Mouse (Mus musculus): ENCODE measurements around the gene Col25a1. TPM values are rescaled to one million over a fixed set of nuclear protein-coding genes. Genes with fewer than 3 reads are reported as not detected.

Col25a1 gene
- polyA plus RNA-seq (2012; rRNA removed), result 9.1 and 10.4 TPM in 2 replicates

GRCm38 (mm10) chr3:130131201-130131600 is at the start of gene Col25a1:
TSS of gene Col25a1 (plus strand) at chr3:130131501.
- Histone ChIP-seq H3K4me3 (ENCODE audit: insufficient read depth, low read length) (no peak within 1 kb of the TSS), H3K27ac (ENCODE audit: insufficient read depth, low read length) (no peak within 1 kb of the TSS)
- TF ChIP-seq CTCF (IDR thresholded peaks at IDR 0.05; ENCODE audit: extremely low read depth, insufficient read depth, low read length), result no peak
- TF ChIP-seq POLR2A (IDR thresholded peaks at IDR 0.05; ENCODE audit: extremely low read depth, insufficient read depth, low read length), result no peak

DNA sequence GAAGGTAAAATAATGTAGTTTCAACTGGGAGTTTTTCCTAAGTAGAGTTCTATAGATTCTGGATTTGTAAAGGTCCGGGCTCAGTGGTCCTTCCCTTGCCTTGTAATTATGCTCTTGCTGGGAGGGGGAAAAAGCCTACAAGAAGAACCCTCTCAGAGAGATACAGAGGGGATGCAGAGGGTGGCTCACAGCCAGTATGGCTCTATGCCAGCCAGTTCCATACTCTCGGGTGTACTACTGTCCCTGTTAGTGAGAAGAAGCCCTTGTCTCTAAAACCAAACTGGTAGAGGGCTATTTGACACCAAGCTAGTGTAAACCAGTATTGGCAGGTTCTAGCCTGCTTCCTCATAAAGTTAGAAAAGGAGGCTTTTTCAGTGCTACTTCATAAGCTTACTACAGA is 48.0 kb upstream of the Col25a1 start:
- TF ChIP-seq POLR2A (IDR thresholded peaks at IDR 0.05; ENCODE audit: extremely low read depth, insufficient read depth, low read length) (no peak), CTCF (IDR thresholded peaks at IDR 0.05; ENCODE audit: extremely low read depth, insufficient read depth, low read length) (no peak)
- no peak overlapping the region for H3K27ac ChIP-seq (ENCODE audit: insufficient read depth, low read length)
- H3K4me1 ChIP-seq (ENCODE audit: control insufficient read depth, insufficient read depth, low read length), result no peaks in the 10 kb centered on the region
- H3K4me3 ChIP-seq (ENCODE audit: insufficient read depth, low read length), result no peak overlapping the region

More at GRCm38 (mm10) chr3:130131201-130131600, at the start of gene Col25a1:
- no peaks in the 10 kb centered on the region for H3K4me1 ChIP-seq (ENCODE audit: control insufficient read depth, insufficient read depth, low read length)

DNA sequence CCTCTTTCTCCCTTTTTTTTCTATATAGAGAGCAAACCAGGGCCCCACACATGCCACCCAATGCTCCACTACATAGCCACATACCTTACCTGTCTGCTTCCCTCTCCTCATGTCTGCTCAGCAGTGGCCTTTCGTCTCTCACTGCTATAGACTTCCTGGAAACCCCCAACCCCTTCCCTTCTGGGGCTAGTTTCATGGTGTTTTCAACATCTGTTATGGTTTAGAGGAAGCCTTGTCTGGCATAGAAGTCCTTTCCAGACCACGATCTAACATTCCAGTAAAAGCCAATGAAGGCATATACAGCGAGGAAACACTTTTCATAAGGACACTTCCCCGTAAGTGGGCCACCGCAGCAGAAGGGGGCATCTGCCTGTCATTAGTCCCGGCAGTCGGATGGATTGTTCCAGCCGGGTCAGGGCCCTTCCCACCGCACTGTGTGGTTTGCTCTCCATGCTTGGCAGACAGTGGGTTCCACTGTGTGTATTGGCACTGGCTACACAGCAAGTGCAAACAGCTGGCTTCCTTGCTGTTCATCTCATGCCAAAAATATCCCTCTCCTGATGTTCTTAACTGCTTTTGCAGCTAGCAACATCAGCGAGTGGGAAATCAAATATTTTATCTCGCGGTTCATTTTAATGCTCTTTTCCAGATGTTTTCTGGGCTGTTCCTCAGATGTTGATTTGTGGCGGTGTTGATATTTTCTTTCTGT is 44.8 kb upstream of the Col25a1 start:
- H3K27ac ChIP-seq (ENCODE audit: insufficient read depth, low read length), result no peak overlapping the region
- no peak for TF ChIP-seq CTCF (IDR thresholded peaks at IDR 0.05; ENCODE audit: extremely low read depth, insufficient read depth, low read length)
- TF ChIP-seq POLR2A (IDR thresholded peaks at IDR 0.05; ENCODE audit: extremely low read depth, insufficient read depth, low read length), result no peak
- H3K4me1 ChIP-seq (ENCODE audit: control insufficient read depth, insufficient read depth, low read length), result no peaks in the 10 kb centered on the region
- no peak overlapping the region for H3K4me3 ChIP-seq (ENCODE audit: insufficient read depth, low read length)

- TF ChIP-seq CTCF (IDR thresholded peaks at IDR 0.05; ENCODE audit: extremely low read depth, insufficient read depth, low read length) (no peak), POLR2A (IDR thresholded peaks at IDR 0.05; ENCODE audit: extremely low read depth, insufficient read depth, low read length) (no peak)
- H3K27ac ChIP-seq (ENCODE audit: insufficient read depth, low read length), result no peak overlapping the region
- H3K4me3 ChIP-seq (ENCODE audit: insufficient read depth, low read length), result no peak overlapping the region
- H3K4me1 ChIP-seq (ENCODE audit: control insufficient read depth, insufficient read depth, low read length), result no peaks in the 10 kb centered on the region
Measured at GRCm38 (mm10) chr3:130087466-130087865, 43.8 kb upstream of the Col25a1 start.

DNA sequence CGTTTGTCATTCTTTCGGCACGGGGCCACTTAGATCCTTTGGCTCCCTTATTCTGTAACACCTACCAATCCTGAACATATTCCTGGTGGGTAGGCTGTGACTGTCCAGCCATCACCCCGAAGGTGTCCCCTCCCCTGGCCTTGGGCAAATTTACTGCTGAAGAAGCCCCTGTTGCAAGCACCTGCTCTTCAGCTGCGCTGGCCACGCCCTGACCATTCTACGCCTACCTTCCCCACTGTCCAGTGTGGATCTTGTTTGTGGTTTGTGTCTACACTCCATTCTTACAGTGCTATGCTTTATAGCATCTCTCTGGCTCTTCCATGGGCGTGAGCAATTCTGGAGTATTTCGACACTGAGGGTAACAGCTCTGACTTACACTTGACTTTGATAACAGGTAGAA is 42.6 kb upstream of the Col25a1 start:
- no peak for TF ChIP-seq CTCF (IDR thresholded peaks at IDR 0.05; ENCODE audit: extremely low read depth, insufficient read depth, low read length)
- no peak for TF ChIP-seq POLR2A (IDR thresholded peaks at IDR 0.05; ENCODE audit: extremely low read depth, insufficient read depth, low read length)
- no peaks in the 10 kb centered on the region for H3K4me1 ChIP-seq (ENCODE audit: control insufficient read depth, insufficient read depth, low read length)
- no peak overlapping the region for H3K4me3 ChIP-seq (ENCODE audit: insufficient read depth, low read length)
- H3K27ac ChIP-seq (ENCODE audit: insufficient read depth, low read length), result no peak overlapping the region

DNA sequence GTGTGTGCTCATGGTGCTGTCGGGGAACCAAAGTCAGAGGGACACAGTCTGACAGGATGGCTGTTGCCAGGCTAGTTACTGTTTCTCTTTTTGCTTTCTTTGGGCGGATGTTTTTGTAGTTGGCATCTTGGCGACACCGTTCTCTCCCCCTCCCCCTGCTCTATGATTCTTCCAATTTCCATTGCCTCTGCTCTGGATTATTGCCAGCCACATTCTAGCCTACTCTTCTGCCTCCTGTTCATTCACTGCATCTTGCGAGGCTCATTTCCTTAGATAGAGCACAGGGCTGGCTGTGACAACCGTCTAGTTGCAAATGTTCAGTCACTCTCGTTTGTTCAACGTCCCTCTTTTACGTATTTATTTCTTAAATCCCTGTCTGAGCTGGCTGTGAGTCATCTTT is 40.8 kb upstream of the Col25a1 start:
- TF ChIP-seq CTCF (IDR thresholded peaks at IDR 0.05; ENCODE audit: extremely low read depth, insufficient read depth, low read length), result no peak
- no peak for TF ChIP-seq POLR2A (IDR thresholded peaks at IDR 0.05; ENCODE audit: extremely low read depth, insufficient read depth, low read length)
- no peak overlapping the region for H3K27ac ChIP-seq (ENCODE audit: insufficient read depth, low read length)
- H3K4me1 ChIP-seq (ENCODE audit: control insufficient read depth, insufficient read depth, low read length), result no peaks in the 10 kb centered on the region
- no peak overlapping the region for H3K4me3 ChIP-seq (ENCODE audit: insufficient read depth, low read length)

DNA sequence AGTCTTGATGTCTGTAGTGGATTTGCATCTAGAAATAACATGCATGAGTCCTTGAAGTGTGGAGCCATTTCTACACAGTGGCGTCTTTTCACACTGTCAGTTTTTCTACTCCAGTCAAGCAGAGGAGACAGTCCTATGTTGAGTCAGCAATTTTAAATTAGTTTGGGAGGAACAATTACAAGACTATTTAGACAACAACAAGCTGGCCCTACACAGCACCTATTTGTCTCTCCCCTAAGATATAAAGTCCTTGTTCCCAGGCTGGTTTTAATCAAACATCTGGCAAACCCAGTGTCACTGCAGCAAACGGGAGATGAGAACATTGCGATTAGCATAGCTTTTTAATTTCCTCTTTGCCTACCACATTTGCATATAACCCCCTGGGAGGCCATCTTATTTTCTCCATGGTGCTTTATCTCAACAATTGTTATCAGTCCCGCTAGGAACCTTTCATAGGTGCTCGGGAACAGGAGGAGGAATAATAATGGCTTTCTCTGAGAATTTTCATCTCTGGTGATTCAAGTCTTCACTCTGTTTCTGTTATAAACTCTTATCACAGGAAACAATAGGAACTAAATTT is 37.1 kb upstream of the Col25a1 start:
- H3K4me1 ChIP-seq (ENCODE audit: control insufficient read depth, insufficient read depth, low read length), result no peaks in the 10 kb centered on the region
- H3K4me3 ChIP-seq (ENCODE audit: insufficient read depth, low read length), result no peak overlapping the region
- H3K27ac ChIP-seq (ENCODE audit: insufficient read depth, low read length), result no peak overlapping the region
- TF ChIP-seq POLR2A (IDR thresholded peaks at IDR 0.05; ENCODE audit: extremely low read depth, insufficient read depth, low read length) (no peak), CTCF (IDR thresholded peaks at IDR 0.05; ENCODE audit: extremely low read depth, insufficient read depth, low read length) (no peak)

- TF ChIP-seq POLR2A (IDR thresholded peaks at IDR 0.05; ENCODE audit: extremely low read depth, insufficient read depth, low read length) (no peak), CTCF (IDR thresholded peaks at IDR 0.05; ENCODE audit: extremely low read depth, insufficient read depth, low read length) (peak; percentile 72)
- Histone ChIP-seq H3K4me1 (ENCODE audit: control insufficient read depth, insufficient read depth, low read length) (no peaks in the 10 kb centered on the region), H3K4me3 (ENCODE audit: insufficient read depth, low read length) (no peak overlapping the region), H3K27ac (ENCODE audit: insufficient read depth, low read length) (no peak overlapping the region)
Measured at GRCm38 (mm10) chr3:130095160-130095781, 36.0 kb upstream of the Col25a1 start.

DNA sequence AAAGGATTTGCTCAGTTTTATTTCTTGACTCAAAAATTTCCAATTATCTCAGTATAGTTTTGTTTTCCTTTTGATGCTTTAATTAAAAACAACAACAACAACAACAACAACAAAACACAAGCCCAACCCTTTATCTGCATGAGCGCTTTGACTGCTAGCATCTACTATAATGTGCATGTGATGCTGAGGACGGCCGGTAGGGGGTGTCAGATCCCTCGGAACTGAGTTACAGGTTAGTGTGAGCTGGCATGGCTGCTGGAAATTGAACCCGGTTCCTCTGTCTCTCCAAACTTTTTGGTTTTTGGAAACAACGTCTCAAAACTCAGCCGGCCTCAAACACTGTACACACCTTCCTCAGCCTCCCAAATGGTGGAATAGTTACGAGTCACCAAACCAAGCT is 27.8 kb upstream of the Col25a1 start:
- Histone ChIP-seq H3K27ac (ENCODE audit: insufficient read depth, low read length) (no peak overlapping the region), H3K4me1 (ENCODE audit: control insufficient read depth, insufficient read depth, low read length) (no peaks in the 10 kb centered on the region), H3K4me3 (ENCODE audit: insufficient read depth, low read length) (no peak overlapping the region)
- peak; percentile 35 for TF ChIP-seq CTCF (IDR thresholded peaks at IDR 0.05; ENCODE audit: extremely low read depth, insufficient read depth, low read length)
- TF ChIP-seq POLR2A (IDR thresholded peaks at IDR 0.05; ENCODE audit: extremely low read depth, insufficient read depth, low read length), result no peak

- Histone ChIP-seq H3K4me1 (ENCODE audit: control insufficient read depth, insufficient read depth, low read length) (no peaks in the 10 kb centered on the region), H3K27ac (ENCODE audit: insufficient read depth, low read length) (no peak overlapping the region), H3K4me3 (ENCODE audit: insufficient read depth, low read length) (no peak overlapping the region)
- TF ChIP-seq POLR2A (IDR thresholded peaks at IDR 0.05; ENCODE audit: extremely low read depth, insufficient read depth, low read length) (no peak), CTCF (IDR thresholded peaks at IDR 0.05; ENCODE audit: extremely low read depth, insufficient read depth, low read length) (no peak)
Measured at GRCm38 (mm10) chr3:130104471-130104870, 26.8 kb upstream of the Col25a1 start.
